In the genomic region with DNA sequence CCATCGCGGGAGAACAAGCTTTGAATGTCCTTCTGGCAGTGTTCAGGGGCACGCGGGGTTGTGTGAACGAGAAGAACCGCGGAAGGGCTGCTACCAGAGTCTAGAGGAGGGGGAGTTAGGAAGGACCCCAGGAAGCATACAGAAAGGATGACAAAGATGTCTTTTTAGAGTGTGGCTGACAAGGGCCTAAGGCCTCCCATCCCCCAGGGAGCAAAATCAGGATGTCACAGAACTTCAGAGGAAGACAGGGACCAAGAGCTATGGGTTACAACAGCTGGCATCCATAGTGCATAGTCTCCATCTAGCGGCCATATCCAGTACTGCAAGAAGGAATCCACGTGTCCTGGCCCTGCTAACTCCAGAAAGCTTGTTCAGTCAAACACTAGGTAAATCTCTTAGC, we compare ENCODE assay signal across 9 mouse cellular contexts. TPM values are rescaled to one million over a fixed set of nuclear protein-coding genes. Genes with fewer than 3 reads are reported as not detected.
A peak's percentile ranks its signal among the peaks of the same experiment; 100 is the strongest.
DNase-seq lines count a peak whose midpoint lies in the region; ATAC-seq and TF ChIP-seq lines count a peak whose summit lies in the region.
"Had no signal": no experiment of that assay in that cellular context is flagged by ENCODE, and none has a peak within 500 bp of the region (broad histone marks: within the 10 kb centered on the region; RNA-seq: fewer than 3 reads in every experiment).

No protein-coding gene starts in this region.

- H3K36me3 ChIP-seq in heart, postnatal 0 days (replicated peaks; ENCODE audit: control insufficient read depth, insufficient read depth, low read length), result no peaks in the 10 kb centered on the region
- no peaks in the 10 kb centered on the region for H3K36me3 ChIP-seq in neural tube, embryonic 15.5 days
- H3K36me3 ChIP-seq: limb, embryonic 15.5 days had no signal

- peak; percentile 60 for ATAC-seq in erythroid progenitor cell, adult 5-6 weeks (replicated peaks; ENCODE audit: low FRiP score, poor library complexity, severe bottlenecking)
- ATAC-seq in heart, postnatal 0 days (ENCODE audit: insufficient read depth, low read depth), result peak; percentile 56
- ATAC-seq in neural tube, embryonic 15.5 days (ENCODE audit: low FRiP score), result peak; percentile 74; the same call in 1 of the 2 replicates

- H3K27ac ChIP-seq in heart, postnatal 0 days (ENCODE audit: low read depth), result no peak overlapping the region
- H3K27ac ChIP-seq in neural tube, embryonic 15.5 days (replicated peaks), result no peak overlapping the region
- H3K27ac ChIP-seq: limb, embryonic 15.5 days had no signal

- H3K27me3 ChIP-seq in heart, postnatal 0 days (ENCODE audit: control insufficient read depth, insufficient read depth, low read length), result no peaks in the 10 kb centered on the region
- peaks cover 19% of the 10 kb centered on the region for H3K27me3 ChIP-seq in neural tube, embryonic 15.5 days (replicated peaks)
- H3K27me3 ChIP-seq: limb, embryonic 15.5 days had no signal

- no peak overlapping the region for H3K4me2 ChIP-seq in heart, postnatal 0 days (ENCODE audit: low read depth, low read length)
- no peak overlapping the region for H3K4me2 ChIP-seq in neural tube, embryonic 15.5 days
- H3K4me2 ChIP-seq: limb, embryonic 15.5 days had no signal

- no peaks in the 10 kb centered on the region for H3K9me3 ChIP-seq in heart, postnatal 0 days (replicated peaks; ENCODE audit: control insufficient read depth, low read length)
- no peaks in the 10 kb centered on the region for H3K9me3 ChIP-seq in neural tube, embryonic 15.5 days (replicated peaks)
- H3K9me3 ChIP-seq: limb, embryonic 15.5 days had no signal

- no peak for TF ChIP-seq EP300 in heart, postnatal 0 days (IDR thresholded peaks at IDR 0.05; ENCODE audit: low read depth)

- no peak for TF ChIP-seq POLR2A in lung, adult 2 months (IDR thresholded peaks at IDR 0.05; ENCODE audit: borderline replicate concordance, extremely low read depth, low read depth, low read length)

- no peak overlapping the region for H3K9ac ChIP-seq in heart, postnatal 0 days (replicated peaks; ENCODE audit: low read depth, low read length)
- H3K9ac ChIP-seq in neural tube, embryonic 15.5 days (replicated peaks), result no peak overlapping the region
- H3K9ac ChIP-seq: limb, embryonic 15.5 days had no signal

- 49% methylated on average over 9 of the region's 9 CpGs for WGBS in heart, postnatal 0 days
- 53% methylated on average over 9 of the region's 9 CpGs for WGBS in lung, adult 2 months
- WGBS in neural tube, embryonic 15.5 days, result 62% methylated on average over 9 of the region's 9 CpGs

- peak; percentile 97 for DNase-seq in ES-CJ7 (ENCODE audit: low read depth, low spot score)
- DNase-seq in brain, embryonic 18.5 days (ENCODE audit: low read depth, low spot score), result peak; percentile 67
- DNase-seq in heart, postnatal 0 days (ENCODE audit: low spot score), result peak; percentile 83
- peak; percentile 89 to 92 for DNase-seq in kidney, postnatal 36 days
- peak; percentile 86 for DNase-seq in lung, adult 2 months
- peak; percentile 47 to 68 for DNase-seq in thymus, adult 18-20 months

- TF ChIP-seq CTCF in heart, postnatal 0 days (IDR thresholded peaks at IDR 0.05; ENCODE audit: low read depth), result peak; percentile 99
- TF ChIP-seq CTCF in lung, adult 2 months (IDR thresholded peaks at IDR 0.05; ENCODE audit: insufficient read depth, low read length), result peak; percentile 88

- peaks cover 13% of the 10 kb centered on the region; the same call in 1 of the 2 replicates for H3K4me1 ChIP-seq in heart, postnatal 0 days (ENCODE audit: control insufficient read depth, insufficient read depth)
- H3K4me1 ChIP-seq in lung, adult 2 months (ENCODE audit: control insufficient read depth, insufficient read depth, low read length), result peaks cover 4% of the 10 kb centered on the region
- H3K4me1 ChIP-seq in neural tube, embryonic 15.5 days, result peaks cover 13% of the 10 kb centered on the region

- no peak overlapping the region for H3K4me3 ChIP-seq in heart, postnatal 0 days (ENCODE audit: low read depth, low read length)
- H3K4me3 ChIP-seq in lung, adult 2 months (replicated peaks; ENCODE audit: extremely low read depth, low read depth, low read length), result no peak overlapping the region
- no peak overlapping the region for H3K4me3 ChIP-seq in neural tube, embryonic 15.5 days (replicated peaks)
- H3K4me3 ChIP-seq: limb, embryonic 15.5 days had no signal

RNA-seq across cellular contexts. Expression of gene Rhbdf2, which starts 1.9 kb away (rescaled TPM):
- 6.3 and 12.6 TPM in 2 replicates for total RNA-seq in erythroid progenitor cell, adult 5-6 weeks (2015; ENCODE audit: low replicate concordance)
- 5.9 and 11.5 TPM in 2 replicates for total RNA-seq in erythroid progenitor cell, adult 5-6 weeks (2017; ENCODE audit: low replicate concordance)
- total RNA-seq in heart, postnatal 0 days (2014; rRNA removed; ENCODE audit: low replicate concordance), result 19.0 and 25.5 TPM in 2 replicates
- 5.8 and 6.1 TPM in 2 replicates for polyA plus RNA-seq in heart, postnatal 0 days (2015; fragmentation: Nextera tagmentation; extraction: Ambion mirVana)
- polyA plus RNA-seq in lung, adult 2 months (2012; rRNA removed), result 82.2 and 87.8 TPM in 2 replicates
- 1.4 and 4.0 TPM in 2 replicates for polyA plus RNA-seq in neural tube, embryonic 15.5 days (2015; fragmentation: Nextera tagmentation; extraction: Ambion mirVana)

RNA-seq across cellular contexts. Expression of gene Prcd, which starts 24.6 kb away (rescaled TPM):
- not detected in 2 replicates for total RNA-seq in erythroid progenitor cell, adult 5-6 weeks (2015; ENCODE audit: low replicate concordance)
- not detected in 2 replicates for total RNA-seq in erythroid progenitor cell, adult 5-6 weeks (2017; ENCODE audit: low replicate concordance)
- not detected in 2 replicates for total RNA-seq in heart, postnatal 0 days (2014; rRNA removed; ENCODE audit: low replicate concordance)
- polyA plus RNA-seq in heart, postnatal 0 days (2015; fragmentation: Nextera tagmentation; extraction: Ambion mirVana), result 2.5 and 2.6 TPM in 2 replicates
- polyA plus RNA-seq in lung, adult 2 months (2012; rRNA removed), result 2.8 and 5.6 TPM in 2 replicates
- 3.1 and 3.4 TPM in 2 replicates for polyA plus RNA-seq in neural tube, embryonic 15.5 days (2015; fragmentation: Nextera tagmentation; extraction: Ambion mirVana)

RNA-seq across cellular contexts. Expression of gene Cygb, which starts 25.4 kb away (rescaled TPM):
- total RNA-seq in erythroid progenitor cell, adult 5-6 weeks (2015; ENCODE audit: low replicate concordance), result not detected in 2 replicates
- total RNA-seq in erythroid progenitor cell, adult 5-6 weeks (2017; ENCODE audit: low replicate concordance), result not detected in 2 replicates
- 11.4 and 38.8 TPM in 2 replicates for total RNA-seq in heart, postnatal 0 days (2014; rRNA removed; ENCODE audit: low replicate concordance)
- 21.1 and 21.6 TPM in 2 replicates for polyA plus RNA-seq in heart, postnatal 0 days (2015; fragmentation: Nextera tagmentation; extraction: Ambion mirVana)
- polyA plus RNA-seq in lung, adult 2 months (2012; rRNA removed), result 33.6 and 41.2 TPM in 2 replicates
- 28.7 and 31.1 TPM in 2 replicates for polyA plus RNA-seq in neural tube, embryonic 15.5 days (2015; fragmentation: Nextera tagmentation; extraction: Ambion mirVana)

RNA-seq across cellular contexts. Expression of gene Aanat, which starts 42.5 kb away (rescaled TPM):
- not detected in 2 replicates for total RNA-seq in erythroid progenitor cell, adult 5-6 weeks (2015; ENCODE audit: low replicate concordance)
- total RNA-seq in erythroid progenitor cell, adult 5-6 weeks (2017; ENCODE audit: low replicate concordance), result not detected in 2 replicates
- total RNA-seq in heart, postnatal 0 days (2014; rRNA removed; ENCODE audit: low replicate concordance), result not detected in 2 replicates
- not detected in 2 replicates for polyA plus RNA-seq in heart, postnatal 0 days (2015; fragmentation: Nextera tagmentation; extraction: Ambion mirVana)
- 0.15 TPM in 1 of 2 replicates, not detected in the other for polyA plus RNA-seq in lung, adult 2 months (2012; rRNA removed)
- polyA plus RNA-seq in neural tube, embryonic 15.5 days (2015; fragmentation: Nextera tagmentation; extraction: Ambion mirVana), result 0.34 and 0.49 TPM in 2 replicates
- polyA plus RNA-seq: limb, embryonic 15.5 days had no signal

RNA-seq across cellular contexts. Expression of gene Ube2o, which starts 47.5 kb away (rescaled TPM):
- total RNA-seq in erythroid progenitor cell, adult 5-6 weeks (2015; ENCODE audit: low replicate concordance), result 95.5 and 136 TPM in 2 replicates
- total RNA-seq in erythroid progenitor cell, adult 5-6 weeks (2017; ENCODE audit: low replicate concordance), result 126 and 150 TPM in 2 replicates
- 17.2 and 34.8 TPM in 2 replicates for total RNA-seq in heart, postnatal 0 days (2014; rRNA removed; ENCODE audit: low replicate concordance)
- 4.1 and 5.2 TPM in 2 replicates for polyA plus RNA-seq in heart, postnatal 0 days (2015; fragmentation: Nextera tagmentation; extraction: Ambion mirVana)
- polyA plus RNA-seq in lung, adult 2 months (2012; rRNA removed), result 18.3 and 18.8 TPM in 2 replicates
- 19.2 and 32.4 TPM in 2 replicates for polyA plus RNA-seq in neural tube, embryonic 15.5 days (2015; fragmentation: Nextera tagmentation; extraction: Ambion mirVana)

Comparison
In these comparisons a context has a peak if more than half of its experiments do, and no peak if none do; other contexts are left out.
1. RNA of gene Rhbdf2, which starts 1.9 kb away (polyA plus RNA-seq): 82.2 to 87.8 TPM in lung, adult 2 months; 5.8 to 6.1 TPM in heart, postnatal 0 days and 1.4 to 4.0 TPM in neural tube, embryonic 15.5 days; every median in the first group is over 10 times any median in the second.
2. Peak in every context shown above with its lines, with median percentiles within 50 percentile points of each other: DNase-seq and ATAC-seq.